Mouse (Mus musculus) CH12.LX (cell line): ENCODE results near the gene Gm20517. TPM values are rescaled to one million over a fixed set of nuclear protein-coding genes. Genes with fewer than 3 reads are reported as not detected.
A peak's percentile ranks its signal among the peaks of the same experiment; 100 is the strongest.

Experiments used
- DNase-seq: peaks from one replicate; pipeline ENCODE4 v3.0.0-alpha.2; 2013; ENCODE audit errors: extremely low read depth
- H3K27ac ChIP-seq: 2 replicates; pipeline ENCODE4 v1.5.1; 2012; ENCODE audit warnings: low read depth, mild to moderate bottlenecking, control low read depth, moderate library complexity; ENCODE audit not compliant: insufficient read depth
- H3K27me3 ChIP-seq: replicated peaks from 2 replicates; pipeline ENCODE3; 2012; ENCODE audit warnings: inconsistent platforms
- H3K36me3 ChIP-seq, 2 experiments: replicated peaks in 1 of 2; 2 replicates each; pipeline versions ENCODE3 to v1.6.1; 2012; ENCODE audit warnings: inconsistent platforms in 1 of 2, low read length in 1 of 2, mild to moderate bottlenecking in 1 of 2, mixed read lengths in 1 of 2, moderate library complexity in 1 of 2; ENCODE audit not compliant: control insufficient read depth in 1 of 2, insufficient read depth in 1 of 2
- H3K4me1 ChIP-seq, 2 experiments: 2 replicates each; pipeline ENCODE4 v1.6.1; 2012; ENCODE audit warnings: inconsistent platforms in 1 of 2, moderate library complexity in 1 of 2; ENCODE audit not compliant: insufficient read depth in 2 of 2, control insufficient read depth in 1 of 2
- H3K4me2 ChIP-seq: 2 replicates; pipeline ENCODE4 v1.6.1; 2012; ENCODE audit warnings: low read depth, mild to moderate bottlenecking, control low read depth; ENCODE audit not compliant: poor library complexity, insufficient read depth, severe bottlenecking
- H3K4me3 ChIP-seq, 3 experiments: fragments of 150-350 bp in 1 of 3; sonication (generic) in 1 of 3; replicated peaks in 1 of 3; 2 replicates each; pipeline versions ENCODE3 to v1.5.1; 2011 to 2012; ENCODE audit warnings: low read depth in 2 of 3, low read length in 2 of 3, mild to moderate bottlenecking in 2 of 3, moderate library complexity in 2 of 3, control low read depth in 1 of 3, improper control_type of control experiment in 1 of 3, inconsistent platforms in 1 of 3, mixed read lengths in 1 of 3; ENCODE audit not compliant: poor library complexity in 1 of 3
- H3K79me2 ChIP-seq: replicated peaks from 2 replicates; pipeline ENCODE4 v1.6.1; 2012; ENCODE audit warnings: mild to moderate bottlenecking, moderate library complexity; ENCODE audit not compliant: control insufficient read depth, poor library complexity, insufficient read depth, severe bottlenecking; ENCODE audit errors: extremely low read depth
- H3K9ac ChIP-seq: 2 replicates; pipeline ENCODE4 v1.6.1; 2012; ENCODE audit warnings: low read depth, mild to moderate bottlenecking, control low read depth, moderate library complexity; ENCODE audit not compliant: insufficient read depth
- H3K9me3 ChIP-seq: replicated peaks from 2 replicates; pipeline ENCODE3; 2012; ENCODE audit warnings: low read length, inconsistent platforms, mixed read lengths
- CTCF ChIP-seq, 2 experiments: IDR thresholded peaks in 1 of 2; conservative IDR thresholded peaks in 1 of 2; 2 replicates each; pipeline ENCODE4 v1.5.1; 2011 to 2012; ENCODE audit warnings: low read depth in 2 of 2, low read length in 2 of 2, improper control_type of control experiment in 1 of 2, inconsistent platforms in 1 of 2, mild to moderate bottlenecking in 1 of 2, moderate library complexity in 1 of 2
- E2F4 ChIP-seq: IDR thresholded peaks from 2 replicates; pipeline ENCODE4 v1.6.1; 2011; ENCODE audit warnings: low read depth, low read length, improper control_type of control experiment; ENCODE audit not compliant: insufficient replicate concordance
- ELF1 ChIP-seq: IDR thresholded peaks from 2 replicates; pipeline ENCODE4 v1.6.1; 2014; ENCODE audit warnings: low read depth, mild to moderate bottlenecking, inconsistent platforms, low read length, improper control_type of control experiment
- EP300 ChIP-seq: IDR thresholded peaks from 2 replicates; pipeline ENCODE4 v1.6.1; 2011; ENCODE audit warnings: low read length, improper control_type of control experiment
- JUN ChIP-seq: IDR thresholded peaks from 2 replicates; pipeline ENCODE4 v1.6.1; 2011; ENCODE audit warnings: low read depth, mild to moderate bottlenecking, low read length, improper control_type of control experiment, moderate library complexity; ENCODE audit not compliant: insufficient read depth
- JUND ChIP-seq: conservative IDR thresholded peaks from 2 replicates; pipeline ENCODE4 v1.6.1; 2011; ENCODE audit warnings: low read depth, low read length, improper control_type of control experiment
- MAFK ChIP-seq: IDR thresholded peaks from 2 replicates; pipeline ENCODE4 v1.6.1; 2011; ENCODE audit warnings: low read length, improper control_type of control experiment; ENCODE audit not compliant: insufficient replicate concordance
- MEF2A ChIP-seq: IDR thresholded peaks from 2 replicates; pipeline ENCODE4 v1.6.1; 2014; ENCODE audit warnings: low read depth, mild to moderate bottlenecking, inconsistent platforms, low read length, improper control_type of control experiment, borderline replicate concordance
- MXI1 ChIP-seq: IDR thresholded peaks from 2 replicates; pipeline ENCODE4 v1.6.1; 2011; ENCODE audit warnings: mild to moderate bottlenecking, low read depth, low read length, improper control_type of control experiment
- NELFE ChIP-seq: IDR thresholded peaks from 2 replicates; pipeline ENCODE4 v1.6.1; 2011; ENCODE audit warnings: low read depth, low read length, improper control_type of control experiment
- RAD21 ChIP-seq: IDR thresholded peaks from 2 replicates; pipeline ENCODE4 v1.6.1; 2011; ENCODE audit warnings: low read depth, mild to moderate bottlenecking, low read length, improper control_type of control experiment, moderate library complexity
- USF1 ChIP-seq: IDR thresholded peaks from 2 replicates; pipeline ENCODE4 v1.6.1; 2014; ENCODE audit warnings: low read depth, mild to moderate bottlenecking, inconsistent platforms, low read length, improper control_type of control experiment
- ZKSCAN1 ChIP-seq: IDR thresholded peaks from 2 replicates; pipeline ENCODE4 v1.6.1; 2012; ENCODE audit warnings: low read depth, inconsistent platforms, low read length, improper control_type of control experiment, borderline replicate concordance
- ZMIZ1 ChIP-seq: IDR thresholded peaks from 2 replicates; pipeline ENCODE4 v1.6.1; 2012; ENCODE audit warnings: low read depth, mild to moderate bottlenecking, inconsistent platforms, low read length, improper control_type of control experiment
- dilution Hi-C: fragments of 300-500 bp; cut with MboI; formaldehyde crosslinking; loops from 2 replicates; pipeline ENCODE4 v1.14.3; 2020; ENCODE audit warnings: low sequenced_read_pairs; ENCODE audit not compliant: extremely low pct_unique_long_range_greater_than_20kb, extremely low pct_ligation_motif_present
- in situ Hi-C: fragments of 300-500 bp; cut with MboI; formaldehyde crosslinking; loops from 3 replicates; pipeline ENCODE4 v1.14.3; 2019; ENCODE audit warnings: low sequenced_read_pairs, low pct_ligation_motif_present, low pct_unique_long_range_greater_than_20kb, mixed read lengths
- polyA plus RNA-seq: library from polyadenylated mRNA; unstranded; fragments of >175 nt; gene quantifications from 2 replicates; pipeline ENCODE4 v1.2.1, GENCODE M21; 2012; ENCODE audit warnings: low read depth; ENCODE audit not compliant: insufficient read length
- total RNA-seq, 2 experiments: library from RNA; depleted of rRNA; stranded (reverse); fragments of 300-350 nt in 1 of 2; fragments of >200 nt in 1 of 2; gene quantifications; 2 replicates each; pipeline ENCODE4 v1.2.3; 2012 to 2014

Gm20517 gene
- total and polyA plus RNA-seq, 3 experiments = 1.1 to 1.8 (median 1.8) TPM

GRCm38 (mm10) chr17:47625088-47625487 lies 13.7 kb downstream of the Gm20517 start:
- peaks cover 40 to 65% of the 10 kb centered on the region in 2 experiments for H3K36me3 ChIP-seq
- no peak overlapping the region for H3K9ac ChIP-seq
- no peak for DNase-seq
- no peak for TF ChIP-seq MEF2A
- TF ChIP-seq MAFK = no peak
- TF ChIP-seq NELFE = no peak
- TF ChIP-seq JUND = no peak
- TF ChIP-seq JUN = no peak
- no peak for TF ChIP-seq EP300
- no peak for TF ChIP-seq RAD21
- no peak for TF ChIP-seq MXI1
- TF ChIP-seq ZKSCAN1 = no peak
- no peak for TF ChIP-seq ZMIZ1
- TF ChIP-seq ELF1 = no peak
- TF ChIP-seq USF1 = no peak
- TF ChIP-seq CTCF (conservative IDR thresholded peaks at IDR 0.05 in 1 of 2, IDR thresholded peaks at IDR 0.05 in 1 of 2; ENCODE audit: low read depth in 2 of 2, low read length in 2 of 2) = no peak
- TF ChIP-seq, all 38 proteins: peak for 0
- in situ Hi-C loops = no loop called here
- H3K27ac ChIP-seq = no peak overlapping the region
- 0 out of 2 replicates have a peak, but pooled peaks cover 2% of the 10 kb centered on the region for H3K79me2 ChIP-seq
- peaks cover 4 to 13% of the 10 kb centered on the region in 2 experiments; a peak in 2 of 4 replicates for H3K4me1 ChIP-seq
- H3K4me2 ChIP-seq = no peak overlapping the region
- peaks cover 5% of the 10 kb centered on the region for H3K9me3 ChIP-seq
- H3K27me3 ChIP-seq = no peaks in the 10 kb centered on the region
- H3K4me3 ChIP-seq = no peak overlapping the region
- dilution Hi-C loops = no loop called here

GRCm38 (mm10) chr17:47626031-47626430 lies 14.6 kb downstream of the Gm20517 start:
- H3K9ac ChIP-seq = no peak overlapping the region
- no peak overlapping the region for H3K27ac ChIP-seq
- peaks cover 4 to 20% of the 10 kb centered on the region in 2 experiments; a peak in 2 of 4 replicates for H3K4me1 ChIP-seq
- no peak overlapping the region for H3K4me2 ChIP-seq
- no peak for DNase-seq
- peaks cover 5% of the 10 kb centered on the region for H3K9me3 ChIP-seq
- no peaks in the 10 kb centered on the region for H3K27me3 ChIP-seq
- H3K79me2 ChIP-seq = 0 out of 2 replicates have a peak, but pooled peaks cover 2% of the 10 kb centered on the region
- in situ Hi-C loops = no loop called here
- no peak for TF ChIP-seq NELFE
- H3K4me3 ChIP-seq = no peak overlapping the region
- H3K36me3 ChIP-seq = peaks cover 36 to 58% of the 10 kb centered on the region in 2 experiments
- dilution Hi-C loops = no loop called here

- Histone ChIP-seq H3K4me1 (peaks cover 4 to 20% of the 10 kb centered on the region in 2 experiments; a peak in 2 of 4 replicates), H3K9ac (no peak overlapping the region), H3K27me3 (no peaks in the 10 kb centered on the region), H3K79me2 (0 out of 2 replicates have a peak, but pooled peaks cover 2% of the 10 kb centered on the region), H3K36me3 (peaks cover 20 to 46% of the 10 kb centered on the region in 2 experiments), H3K9me3 (peaks cover 5% of the 10 kb centered on the region), H3K4me3 (peak overlapping the region in 1 of 3 experiments; percentile 86), H3K27ac (no peak overlapping the region), H3K4me2 (peak overlapping the region; percentile 74; the same call in 1 of the 2 replicates)
- TF ChIP-seq CTCF (conservative IDR thresholded peaks at IDR 0.05 in 1 of 2, IDR thresholded peaks at IDR 0.05 in 1 of 2; ENCODE audit: low read depth in 2 of 2, low read length in 2 of 2) (peak in 1 of 2 experiments; percentile 60; a peak in 2 of 4 replicates), E2F4 (no peak)
- dilution Hi-C loops (no loop called here), in situ Hi-C loops (no loop called here)
- DNase-seq = no peak
Measured at GRCm38 (mm10) chr17:47627791-47628190, 16.4 kb downstream of the Gm20517 start.
